Mouse (Mus musculus) kidney, postnatal 10 days (tissue): Measurements from ENCODE around the gene Myrfl.
A peak's percentile ranks its signal among the peaks of the same experiment; 100 is the strongest.

Experiments
- DNase-seq: peaks from one replicate; pipeline ENCODE4 v3.0.0; 2021; ENCODE audit warnings: mixed read lengths

Gene Myrfl

DNA sequence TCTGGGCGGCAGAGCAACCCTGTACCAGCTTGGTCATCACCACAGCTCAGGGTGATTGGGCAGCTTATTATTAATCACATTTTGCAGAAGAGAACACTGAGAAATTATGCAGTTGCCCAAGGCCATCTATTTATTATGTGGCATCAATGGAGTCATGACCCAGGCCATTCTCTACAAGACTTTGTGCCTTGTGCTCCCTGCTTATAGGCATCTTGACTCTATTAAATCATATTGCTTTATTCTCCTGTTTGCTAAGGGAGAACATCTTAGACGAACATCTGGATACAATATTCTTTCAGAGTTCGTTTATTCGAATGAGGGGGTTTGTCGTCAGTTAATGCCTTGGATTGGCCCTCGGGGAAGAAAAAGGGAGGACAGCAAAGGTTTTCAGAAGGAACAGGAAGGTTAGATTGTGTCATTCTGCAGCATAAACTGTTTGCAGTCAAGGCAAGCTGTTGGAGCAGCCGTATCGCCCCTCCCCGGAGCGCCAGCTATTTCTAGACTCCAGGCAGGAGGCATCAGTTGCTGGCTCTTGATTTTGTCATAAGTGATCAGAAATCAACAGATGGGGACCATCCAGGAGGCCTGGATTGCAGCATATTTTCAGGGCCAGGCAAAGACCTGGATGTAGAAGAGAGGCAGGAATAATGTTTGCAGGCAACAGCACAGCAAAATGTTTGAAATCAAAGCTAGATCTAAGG lies 140.7 kb downstream of the Myrfl start:
- no peak for DNase-seq

DNA sequence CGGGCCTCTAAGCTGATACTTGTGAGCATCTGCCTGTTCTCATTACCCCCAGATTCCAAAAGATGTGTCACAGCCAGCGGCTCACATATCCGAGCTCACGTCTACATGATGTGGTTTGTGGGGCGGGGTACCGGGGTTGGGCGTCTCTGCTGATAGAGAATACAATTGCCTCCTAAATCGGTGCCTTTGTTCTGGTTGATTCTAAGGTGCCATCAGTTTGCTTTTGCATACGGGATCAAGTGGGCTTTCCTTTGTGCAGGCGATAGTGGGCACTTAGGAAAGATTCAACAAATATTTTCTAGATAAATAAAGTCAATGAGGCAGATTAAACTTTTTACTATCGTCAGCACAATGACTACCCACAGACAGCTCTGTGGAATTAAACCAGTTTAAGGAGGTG lies 141.8 kb downstream of the Myrfl start:
- no peak for DNase-seq

- DNase-seq: peak; percentile 22
Measured at GRCm38 (mm10) chr10:116750895-116751294, 145.8 kb downstream of the Myrfl start.

GRCm38 (mm10) chr10:116750062-116750461 lies 146.7 kb downstream of the Myrfl start:
- DNase-seq: peak; percentile 22

DNA sequence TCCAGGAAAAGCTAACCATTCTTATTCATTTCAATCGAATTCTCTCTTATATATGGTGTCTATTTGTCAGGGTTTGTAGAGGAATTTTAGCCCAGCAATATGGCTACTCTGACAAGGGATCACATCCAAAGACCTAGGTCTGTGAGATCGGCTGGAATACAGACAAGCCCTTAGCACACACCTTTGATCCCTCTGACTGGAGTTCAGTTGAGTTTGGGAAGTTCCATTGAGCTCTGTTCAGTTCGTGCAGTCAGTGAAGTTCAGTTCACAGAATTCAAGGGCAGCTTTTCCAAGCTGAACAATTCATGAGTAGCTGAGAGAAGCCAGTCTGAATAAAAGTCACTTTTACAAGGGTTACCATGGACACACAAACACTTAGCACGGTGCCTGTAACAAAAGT lies 148.0 kb downstream of the Myrfl start:
- DNase-seq: no peak

- peak; percentile 61 for DNase-seq
Measured at GRCm38 (mm10) chr10:116746281-116747011, 150.3 kb downstream of the Myrfl start.

DNA sequence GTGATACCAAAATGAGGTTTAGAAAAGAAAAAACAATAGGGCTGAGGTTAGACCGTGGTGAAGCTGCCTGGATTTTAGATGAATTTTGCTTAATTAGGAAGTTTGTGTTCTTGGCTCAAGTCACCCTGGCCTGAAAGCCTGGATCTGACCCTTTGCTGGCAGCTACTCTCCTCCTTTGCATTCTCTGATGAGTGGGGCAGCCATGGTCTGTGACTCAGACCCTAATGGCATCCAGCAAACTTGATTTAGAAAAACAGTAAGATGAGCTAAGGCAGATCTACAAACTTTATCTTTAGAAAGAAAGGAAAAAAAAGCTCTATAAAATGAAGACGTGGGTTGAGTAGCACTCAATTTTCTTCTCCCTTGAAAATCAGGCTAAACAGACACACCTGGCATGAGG lies 154.0 kb downstream of the Myrfl start:
- DNase-seq: no peak

GRCm38 (mm10) chr10:116742189-116742588 lies 154.5 kb downstream of the Myrfl start:
- DNase-seq: no peak

- no peak for DNase-seq
Measured at GRCm38 (mm10) chr10:116741343-116741742, 155.4 kb downstream of the Myrfl start.

DNA sequence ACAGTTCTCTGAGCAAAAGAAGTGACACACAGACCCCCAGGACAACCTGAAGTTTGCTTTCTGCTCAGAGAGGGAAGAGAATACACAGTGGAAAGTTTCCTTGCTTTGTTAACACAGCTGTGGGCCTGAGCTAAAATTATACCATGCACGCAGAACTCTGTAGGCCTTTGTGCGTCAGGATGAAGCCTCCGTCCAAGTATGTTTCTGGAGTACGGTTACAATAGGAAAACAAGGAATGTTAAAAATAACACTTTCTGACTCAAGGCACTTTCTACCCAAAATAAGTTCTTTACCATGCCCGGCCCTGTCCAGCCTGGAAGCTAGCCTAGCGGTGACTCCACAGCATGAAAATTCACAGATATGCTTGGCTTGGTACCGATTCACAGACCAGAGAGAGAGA lies 156.6 kb downstream of the Myrfl start:
- DNase-seq: peak; percentile 28

- DNase-seq: no peak
Measured at GRCm38 (mm10) chr10:116738533-116738932, 158.2 kb downstream of the Myrfl start.

DNA sequence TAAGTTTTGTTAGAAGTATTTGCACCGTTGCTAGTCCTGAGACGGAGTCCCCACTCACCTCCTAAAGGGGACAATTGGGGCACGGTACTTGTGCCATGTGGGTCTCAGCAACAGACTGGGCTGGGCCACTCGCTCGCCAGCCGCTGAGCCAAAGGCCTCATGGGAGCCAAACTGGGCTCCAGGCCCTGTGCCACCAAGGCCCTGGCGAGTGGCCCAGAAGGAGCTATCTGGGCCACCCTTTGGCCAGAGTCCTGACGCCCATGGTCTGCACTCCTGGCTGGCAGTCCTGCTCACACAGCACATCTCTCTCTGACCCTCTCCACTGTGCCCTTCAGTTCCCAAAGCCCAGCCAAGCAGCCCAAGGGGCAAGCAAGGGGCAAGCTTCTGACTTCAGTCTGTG lies 161.1 kb downstream of the Myrfl start:
- peak; percentile 68 for DNase-seq

- no peak for DNase-seq
Measured at GRCm38 (mm10) chr10:116733651-116734050, 163.1 kb downstream of the Myrfl start.

DNA sequence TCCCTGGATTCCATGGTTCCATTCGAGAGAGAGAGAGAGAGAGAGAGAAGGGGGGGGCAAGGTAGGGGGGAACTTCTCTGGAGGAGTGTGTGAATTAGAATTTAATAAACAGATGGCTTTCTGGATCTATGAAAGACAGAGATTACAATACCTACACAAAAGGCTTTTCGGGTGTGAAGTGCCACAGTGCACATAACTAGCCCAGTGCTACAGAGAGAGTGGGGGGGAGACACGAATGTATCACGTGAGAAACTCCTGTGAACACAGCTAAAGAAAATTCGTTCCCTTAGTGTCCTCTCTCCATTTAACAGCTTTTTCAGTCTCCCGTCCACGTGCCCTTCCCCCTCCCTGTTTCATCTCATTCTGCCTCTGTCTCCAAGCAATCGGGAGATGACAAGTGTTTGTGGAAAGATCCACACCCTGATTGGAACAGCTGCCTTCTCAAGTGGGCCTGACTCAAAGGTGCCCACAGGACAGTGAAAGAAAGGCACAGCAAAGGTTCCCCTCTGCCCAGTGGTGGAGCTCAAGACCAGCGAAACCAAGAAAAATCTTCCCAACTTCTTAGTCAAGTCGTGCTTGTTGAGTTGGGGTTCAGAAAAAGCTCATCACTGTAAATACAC lies 166.6 kb downstream of the Myrfl start:
- DNase-seq: no peak

DNA sequence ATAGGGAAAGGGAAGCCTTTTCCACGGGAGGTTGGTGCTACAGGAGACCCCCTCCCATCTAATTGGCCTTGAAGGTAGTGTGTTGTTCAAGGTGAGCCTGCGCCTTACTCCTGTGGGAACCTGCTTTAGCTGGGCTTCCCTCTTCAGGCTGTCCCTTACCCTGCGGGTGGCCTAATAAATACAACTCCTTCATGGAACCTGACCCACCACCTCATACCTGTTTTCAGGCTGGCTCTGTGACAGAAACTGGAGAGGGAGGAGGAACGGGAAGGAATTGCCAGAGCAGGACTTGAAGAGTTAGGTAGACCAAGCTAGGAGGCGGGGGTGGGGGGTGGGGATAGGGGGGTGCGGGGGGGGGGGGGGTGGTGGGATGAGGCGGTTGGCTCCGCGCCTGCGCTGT lies 167.9 kb downstream of the Myrfl start:
- DNase-seq: no peak

GRCm38 (mm10) chr10:116727702-116728298 lies 168.9 kb downstream of the Myrfl start:
- no peak for DNase-seq
